Mouse (Mus musculus): Measurements from ENCODE around the gene Wtap. TPM values are rescaled to one million over a fixed set of nuclear protein-coding genes. Genes with fewer than 3 reads are reported as not detected.
A peak's percentile ranks its signal among the peaks of the same experiment; 100 is the strongest.
"Not testable (repeated sequence)": the region's sequence is repeated elsewhere in the genome, so short reads cannot be mapped to it uniquely, and the experiment has no call there.

The Wtap gene
- total RNA-seq, 4 experiments from 2014 or later = 31.7 to 33.9 (median 32.4) TPM

GRCm38 (mm10) chr17:12963476-12963875, 30.5 kb downstream of the Wtap start:
- DNase-seq (ENCODE audit: low spot score) = no peak

GRCm38 (mm10) chr17:12960331-12960873, 33.6 kb downstream of the Wtap start, which contains the start of gene Acat2:
Gene Acat2, minus strand, starts transcription at chr17:12960747.
- peak; percentile 92 for DNase-seq (ENCODE audit: low spot score)

GRCm38 (mm10) chr17:12959377-12959776, 34.6 kb downstream of the Wtap start:
- DNase-seq (ENCODE audit: low spot score) = not testable (repeated sequence)

GRCm38 (mm10) chr17:12956664-12957063, 37.3 kb downstream of the Wtap start:
- no peak for DNase-seq (ENCODE audit: low spot score)

- no peak for DNase-seq (ENCODE audit: low spot score)
Observed at GRCm38 (mm10) chr17:12949669-12950068, 44.3 kb downstream of the Wtap start.

GRCm38 (mm10) chr17:12942459-12943162, 51.4 kb downstream of the Wtap start:
- DNase-seq (ENCODE audit: low spot score) = no peak

- no peak for DNase-seq (ENCODE audit: low spot score)
Observed at GRCm38 (mm10) chr17:12941543-12942260, 52.3 kb downstream of the Wtap start.

- DNase-seq (ENCODE audit: low spot score) = no peak
Observed at GRCm38 (mm10) chr17:12940151-12940805, 53.7 kb downstream of the Wtap start, which contains the start of gene Acat3. Gene Acat3, minus strand, starts transcription at chr17:12940600.

- not testable (repeated sequence) for DNase-seq (ENCODE audit: low spot score)
Observed at GRCm38 (mm10) chr17:12939377-12940148, 54.4 kb downstream of the Wtap start.

GRCm38 (mm10) chr17:12938077-12938476, 55.9 kb downstream of the Wtap start:
- DNase-seq (ENCODE audit: low spot score) = no peak

GRCm38 (mm10) chr17:12937412-12937970, 56.5 kb downstream of the Wtap start:
- DNase-seq (ENCODE audit: low spot score) = no peak

GRCm38 (mm10) chr17:12935719-12936118, 58.2 kb downstream of the Wtap start:
- DNase-seq (ENCODE audit: low spot score) = no peak

GRCm38 (mm10) chr17:12931576-12931975, 62.4 kb downstream of the Wtap start:
- not testable (repeated sequence) for DNase-seq (ENCODE audit: low spot score)

- no peak for DNase-seq (ENCODE audit: low spot score)
Observed at GRCm38 (mm10) chr17:12925703-12926180, 68.2 kb downstream of the Wtap start.

GRCm38 (mm10) chr17:12925001-12925400, 69.0 kb downstream of the Wtap start:
- DNase-seq (ENCODE audit: low spot score) = no peak

GRCm38 (mm10) chr17:12921073-12921472, 72.9 kb downstream of the Wtap start:
- DNase-seq (ENCODE audit: low spot score) = no peak

Other genes starting within 250 kb of the Wtap start
- 100 to 1,000 TPM; 103 to 124 (median 118) TPM for gene Igf2r, start 224.5 kb downstream of the Wtap start, total RNA-seq (2022)
- gene Mas1, start 126.0 kb downstream of the Wtap start, total RNA-seq (2022) = 1 to 10 TPM in 2 of 4 experiments, under 1 TPM in 2; 0.31 to 1.3 (median 0.96) TPM
- 1 to 10 TPM; 5.0 to 7.4 (median 6.5) TPM for gene Mrgprh, start 118.1 kb downstream of the Wtap start, total RNA-seq (2022)
- gene Pnldc1, start 83.9 kb downstream of the Wtap start, total RNA-seq (2022) = under 1 TPM; 0.30 to 0.94 (median 0.54) TPM
- 100 to 1,000 TPM; 173 to 191 (median 185) TPM for gene Tcp1, start 78.5 kb downstream of the Wtap start, total RNA-seq (2022)
- 100 to 1,000 TPM; 161 to 175 (median 169) TPM for gene Mrpl18, start 77.8 kb downstream of the Wtap start, total RNA-seq (2022)
- gene Acat3, start 53.6 kb downstream of the Wtap start, total RNA-seq (2022) = under 1 TPM in 1 of 4 experiments, not detected in 3; 0.12 TPM
- 1 to 10 TPM; 4.2 to 7.1 (median 6.1) TPM for gene Acat2, start 33.4 kb downstream of the Wtap start, total RNA-seq (2022)
- 1,000 to 10,000 TPM; 1,030 to 1,116 (median 1,059) TPM for gene Sod2, start 12.7 kb upstream of the Wtap start, total RNA-seq (2022)
- not detected for gene Gpr31b, start 58.1 kb upstream of the Wtap start, total RNA-seq (2022)
- gene Tcp10b, start 66.9 kb upstream of the Wtap start, total RNA-seq (2022) = under 1 TPM in 2 of 4 experiments, not detected in 2; 0.11 to 0.34 TPM
- gene Unc93a, start 137.6 kb upstream of the Wtap start, total RNA-seq (2022) = not detected
- not detected for gene Smok2a, start 227.0 kb upstream of the Wtap start, total RNA-seq (2022)
- gene Smok2b, start 236.1 kb upstream of the Wtap start, total RNA-seq (2022) = not detected

Measured in heart, adult 8-10 months (tissue).